Mouse (Mus musculus) naive thymus-derived CD4-positive, alpha-beta T cell, adult 2 months (primary cell): ENCODE data around the gene Uevld.
"Not testable (repeated sequence)": the region's sequence is repeated elsewhere in the genome, so short reads cannot be mapped to it uniquely, and the experiment has no call there.

Experiments used
- DNase-seq: peaks from one replicate; pipeline ENCODE4 v3.0.0-alpha.2; 2011; ENCODE audit warnings: low read depth

The Uevld gene

DNA sequence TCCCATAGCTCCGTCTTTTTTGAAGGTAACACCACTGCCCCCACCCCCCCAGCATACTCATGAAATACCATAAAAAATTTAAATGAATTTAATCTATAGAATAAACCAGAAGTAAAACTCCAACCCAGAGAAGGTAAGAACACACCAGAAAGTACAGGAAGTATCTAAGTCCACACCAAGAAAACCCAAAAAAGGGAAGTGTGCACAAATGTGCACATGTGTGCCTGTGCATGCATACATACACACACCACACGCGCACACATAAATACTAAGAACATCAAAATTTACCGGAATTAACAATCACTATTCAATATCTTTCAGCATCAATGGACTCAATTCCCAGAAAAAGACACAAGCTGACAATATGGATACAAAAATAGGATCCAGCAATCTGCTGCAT, 11.6 kb upstream of the Uevld start:
- DNase-seq, result no peak

DNA sequence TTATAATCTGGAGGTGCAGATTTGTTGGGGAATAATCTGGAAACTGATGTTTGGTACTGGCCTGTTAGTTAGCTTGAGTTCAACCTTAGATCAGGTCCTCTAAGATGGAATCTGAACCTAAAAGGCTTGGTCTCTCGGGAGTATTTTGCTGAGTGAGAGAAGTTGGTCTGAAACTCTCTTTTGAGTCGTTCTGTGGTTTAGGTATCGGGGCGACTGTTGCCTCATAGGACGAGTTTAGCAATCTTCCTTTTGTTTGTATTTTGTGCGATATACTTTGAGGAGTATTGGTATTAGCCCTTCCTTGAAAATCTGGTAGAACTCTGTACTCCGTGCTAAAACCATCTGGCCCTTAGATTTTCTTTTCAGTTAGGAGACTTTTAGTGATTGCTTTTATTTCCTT, 5.7 kb upstream of the Uevld start:
- DNase-seq, result no peak

DNA sequence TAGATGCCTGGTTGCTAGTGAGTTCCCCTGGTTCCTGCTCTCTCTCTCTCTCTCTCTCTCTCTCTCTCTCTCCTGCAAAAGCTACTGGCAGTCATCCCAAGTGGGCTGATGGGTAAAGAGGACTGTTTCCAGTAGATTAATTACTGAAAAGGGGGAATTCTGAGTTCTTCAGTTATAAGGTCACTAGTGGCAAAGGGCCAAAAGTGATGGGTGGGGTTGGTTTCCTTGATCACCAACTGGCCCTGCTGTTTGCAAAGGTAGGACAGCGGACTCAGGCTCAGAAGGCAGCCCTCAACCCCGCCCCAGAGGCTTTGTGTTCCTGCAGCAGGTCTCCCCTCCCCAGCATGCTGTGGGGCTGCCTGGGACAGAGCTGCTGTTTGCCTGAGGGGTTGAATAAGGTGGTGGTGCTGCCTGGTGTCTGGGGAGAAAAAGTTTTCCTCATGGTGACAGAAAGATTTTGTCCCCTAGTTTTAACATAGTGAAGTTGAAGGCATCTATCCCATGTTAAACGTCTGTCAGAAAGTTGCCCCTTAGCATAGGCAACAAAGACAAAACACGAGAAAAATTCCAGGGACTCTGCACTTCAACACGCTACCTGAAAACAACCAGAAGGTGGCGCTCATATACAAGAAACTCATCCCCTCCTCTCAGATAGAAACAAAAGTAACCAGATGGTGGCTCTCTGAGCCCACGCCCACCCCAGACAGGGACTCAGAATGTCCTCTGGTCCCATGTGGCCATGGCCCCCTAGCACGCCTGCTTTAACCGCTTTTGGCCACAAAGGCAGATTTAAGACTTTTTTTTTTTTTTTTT, 4.7 kb upstream of the Uevld start:
- peak; percentile 86 for DNase-seq

DNA sequence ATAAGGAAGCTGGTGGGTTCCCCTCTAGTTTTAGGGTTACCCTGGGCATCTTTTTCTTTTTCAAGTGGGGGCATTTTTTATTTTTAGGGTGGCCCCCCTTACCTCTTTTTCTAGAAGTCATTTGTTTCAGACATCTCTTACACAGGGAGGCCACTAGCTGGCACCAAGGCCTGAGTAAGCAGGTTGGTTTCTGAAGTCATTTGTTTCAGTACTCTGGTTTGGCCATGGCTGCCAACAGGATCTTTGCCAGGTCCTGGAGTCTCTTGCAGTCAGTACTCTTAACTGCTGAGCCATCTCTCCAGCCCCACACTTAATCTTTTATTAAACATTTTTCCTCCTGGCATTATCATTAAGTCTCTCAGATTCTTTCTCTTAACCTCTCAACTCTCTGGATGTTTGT, 3.8 kb upstream of the Uevld start:
- no peak for DNase-seq

DNA sequence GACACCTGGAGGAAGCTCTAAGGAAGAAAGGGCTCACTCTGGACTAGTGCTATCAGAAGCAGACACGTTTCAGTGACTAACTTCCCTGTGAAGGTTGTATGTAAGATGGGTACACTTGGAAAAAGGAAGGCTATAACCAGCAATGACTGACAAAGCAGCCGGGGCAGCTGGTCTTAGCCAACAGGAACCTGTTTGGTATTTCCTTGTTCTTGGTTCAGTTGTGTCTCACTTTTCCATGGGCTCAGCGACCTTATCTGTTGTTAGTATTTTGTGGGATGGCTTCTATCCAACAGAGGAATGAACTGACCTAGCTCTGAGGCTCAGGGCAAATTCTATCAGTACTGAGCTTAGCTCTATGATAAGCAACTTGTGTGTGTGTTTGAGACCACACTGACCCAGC, 2.7 kb upstream of the Uevld start:
- DNase-seq, result no peak

DNA sequence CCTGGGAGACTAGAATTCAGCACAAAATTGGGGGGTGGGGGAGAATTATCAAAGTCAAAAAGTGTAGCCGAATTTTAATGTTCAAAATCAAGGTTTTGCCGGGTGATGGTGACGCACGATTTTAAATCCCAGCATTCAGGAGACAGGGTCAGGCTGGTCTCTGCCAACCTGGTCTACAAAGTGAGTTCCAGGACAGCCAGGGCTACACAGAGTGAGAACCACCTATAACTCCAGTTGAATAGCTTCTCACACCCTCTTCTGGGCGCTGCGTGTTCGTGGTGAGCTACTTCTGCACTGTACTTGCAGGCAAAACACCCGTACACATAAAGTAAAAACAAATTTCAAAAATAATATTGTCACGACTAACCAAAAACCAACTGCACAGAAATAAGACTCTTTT, 526 bp upstream of the Uevld start:
- peak; percentile 23 for DNase-seq

DNA sequence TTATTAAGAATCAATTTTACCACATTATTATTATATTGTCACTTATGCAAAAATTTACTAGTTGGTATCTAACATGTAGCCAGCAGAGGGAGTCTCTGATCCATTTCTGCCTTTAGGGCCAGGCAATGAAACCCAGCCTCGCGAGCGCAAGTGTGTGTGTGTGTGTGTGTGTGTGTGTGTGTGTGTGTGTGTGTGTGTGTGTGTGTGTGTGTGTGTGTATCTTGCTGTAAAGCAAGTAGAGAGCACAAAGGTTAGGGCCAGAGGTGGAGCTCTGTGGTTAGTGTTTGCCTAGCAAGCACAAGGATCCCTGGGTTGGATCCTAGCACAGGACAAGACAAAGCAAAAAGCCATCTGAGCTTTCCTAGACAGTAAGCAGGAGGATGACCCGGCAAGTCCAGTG, 22.5 kb downstream of the Uevld start:
- peak; percentile 51 for DNase-seq

GRCm38 (mm10) chr7:46934788-46935187, 23.5 kb downstream of the Uevld start:
- no peak for DNase-seq

DNA sequence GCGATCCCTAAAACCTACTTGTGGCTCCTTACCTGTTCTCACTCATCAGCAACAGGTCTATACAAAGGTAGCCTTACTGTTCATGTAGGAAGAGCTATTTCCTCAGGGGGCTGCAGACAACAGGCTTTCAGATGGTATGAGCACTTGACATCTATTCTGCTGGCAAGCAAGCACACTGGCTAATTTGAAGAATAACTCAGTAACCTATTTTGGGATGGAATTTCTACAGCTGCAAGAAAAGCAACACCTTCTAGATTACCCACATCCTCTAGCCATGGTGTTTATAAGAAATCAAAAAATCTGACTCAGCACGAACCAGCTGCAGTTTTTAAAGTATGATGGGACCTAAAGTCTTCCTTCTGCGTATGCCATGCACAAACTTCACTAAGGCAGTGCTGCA, 27.0 kb downstream of the Uevld start:
- no peak for DNase-seq

GRCm38 (mm10) chr7:46928291-46928690, 30.0 kb downstream of the Uevld start:
- no peak for DNase-seq

GRCm38 (mm10) chr7:46922075-46922474, 36.3 kb downstream of the Uevld start:
- DNase-seq, result no peak

- peak; percentile 91 for DNase-seq
Measured at GRCm38 (mm10) chr7:46919551-46920176, 38.7 kb downstream of the Uevld start, which contains the start of gene Tsg101. Gene Tsg101 (minus strand): TSS chr7:46919969.

DNA sequence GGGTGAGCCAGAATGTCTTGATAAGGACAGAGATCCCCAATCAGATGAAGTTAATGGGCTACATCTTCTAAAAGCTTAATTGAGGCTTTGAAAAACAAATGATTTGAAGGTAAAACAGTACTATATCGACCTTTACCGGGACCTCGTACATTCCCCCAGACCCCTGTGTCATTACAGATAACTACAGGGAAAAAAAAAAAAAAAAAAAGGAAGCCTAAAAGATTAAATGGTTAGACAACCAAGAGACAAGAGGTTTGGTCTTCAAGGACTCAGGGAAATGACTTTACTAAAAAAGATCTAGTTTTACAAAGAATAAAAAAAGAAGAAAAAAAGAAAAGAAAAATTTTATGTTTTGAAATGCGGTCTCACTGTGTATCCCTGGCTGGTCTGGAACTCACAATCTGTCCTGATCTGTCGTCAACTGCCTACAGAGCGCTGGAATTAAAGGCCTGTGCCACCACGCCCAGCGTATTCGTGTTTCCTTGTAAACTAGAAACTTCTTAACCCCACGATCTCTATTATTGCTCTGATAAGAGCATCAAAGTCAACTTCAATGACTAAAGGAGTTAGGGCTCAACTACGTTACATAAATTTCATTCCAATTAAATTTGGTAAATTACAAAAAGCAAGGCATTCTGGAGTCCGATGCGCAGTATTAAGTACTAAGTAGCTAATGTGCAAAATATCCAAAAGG, 39.5 kb downstream of the Uevld start:
- peak; percentile 38 for DNase-seq

- DNase-seq, result no peak
Measured at GRCm38 (mm10) chr7:46916376-46916775, 42.0 kb downstream of the Uevld start.

GRCm38 (mm10) chr7:46911250-46911649, 47.1 kb downstream of the Uevld start:
- no peak for DNase-seq

GRCm38 (mm10) chr7:46899343-46899742, 59.0 kb downstream of the Uevld start:
- no peak for DNase-seq

DNA sequence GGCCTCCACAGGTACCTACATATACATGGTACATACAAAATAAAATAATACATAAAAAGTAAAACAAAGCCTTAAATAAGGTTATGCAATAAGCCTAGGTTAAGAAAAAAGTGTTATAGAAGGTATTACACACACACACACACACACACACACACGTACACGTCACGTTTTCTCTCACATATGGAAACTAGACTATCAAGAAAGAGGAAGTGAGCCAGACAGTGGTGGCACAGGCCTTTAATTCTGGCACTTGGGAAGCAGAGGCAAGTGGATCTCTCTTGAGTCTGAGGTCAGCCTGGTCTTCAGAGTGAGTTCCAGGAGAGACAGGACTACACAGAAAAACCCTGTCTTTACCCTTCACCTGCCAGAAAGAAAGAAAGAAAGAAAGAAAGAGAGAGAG, 62.8 kb downstream of the Uevld start:
- no peak for DNase-seq

DNA sequence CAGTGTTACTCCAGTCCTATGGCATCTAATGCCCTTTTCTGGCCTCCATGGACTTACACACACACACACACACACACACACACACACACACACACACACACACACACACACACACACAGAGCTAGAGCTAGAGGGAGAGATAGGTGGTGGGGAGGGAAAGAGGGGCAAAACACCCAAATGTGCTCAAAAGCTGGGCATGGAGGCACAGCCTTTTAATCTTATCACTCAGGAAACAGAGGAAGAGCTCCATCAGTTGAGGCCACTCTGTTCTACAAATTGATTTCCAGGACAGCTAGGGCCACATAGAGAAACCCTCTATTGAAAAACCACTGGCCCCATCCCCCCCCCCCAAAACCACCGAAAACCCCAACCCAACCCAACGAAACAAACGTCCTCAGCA, 75.0 kb downstream of the Uevld start:
- DNase-seq, result no peak

- DNase-seq, result not testable (repeated sequence)
Measured at GRCm38 (mm10) chr7:46881941-46882340, 76.4 kb downstream of the Uevld start.

- DNase-seq, result no peak
Measured at GRCm38 (mm10) chr7:46880992-46881391, 77.3 kb downstream of the Uevld start.

GRCm38 (mm10) chr7:46879851-46880250, 78.5 kb downstream of the Uevld start:
- no peak for DNase-seq

GRCm38 (mm10) chr7:46877255-46877654, 81.1 kb downstream of the Uevld start:
- no peak for DNase-seq

DNA sequence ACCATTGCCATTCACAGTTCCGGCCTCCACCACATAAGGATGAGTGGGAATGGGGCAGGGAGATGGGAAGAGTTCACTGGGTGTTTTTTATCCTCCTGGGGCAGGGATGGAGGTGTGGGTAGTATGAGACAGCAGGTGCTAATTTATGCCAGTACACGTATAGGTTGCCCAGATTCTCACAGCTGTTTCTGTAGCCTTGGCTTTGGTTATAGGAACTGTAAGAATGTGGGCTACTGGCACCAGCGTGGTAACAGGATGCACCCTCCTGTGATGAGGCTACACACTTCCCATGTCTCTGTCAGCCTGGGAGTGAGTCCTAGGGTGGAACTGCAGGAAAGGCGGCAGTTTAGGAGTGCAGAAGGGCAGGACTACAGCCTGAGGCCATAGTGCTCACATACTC, 81.5 kb downstream of the Uevld start:
- no peak for DNase-seq
